Mouse (Mus musculus) urinary bladder, adult 18-20 months (tissue): ENCODE measurements around the gene Tmem259.

Experiments used
- DNase-seq, 2 experiments: peaks; one replicate each; pipeline ENCODE4 v3.0.0; 2022; ENCODE audit warnings: low spot score in 2 of 2, mixed read lengths in 2 of 2

Gene Tmem259

DNA sequence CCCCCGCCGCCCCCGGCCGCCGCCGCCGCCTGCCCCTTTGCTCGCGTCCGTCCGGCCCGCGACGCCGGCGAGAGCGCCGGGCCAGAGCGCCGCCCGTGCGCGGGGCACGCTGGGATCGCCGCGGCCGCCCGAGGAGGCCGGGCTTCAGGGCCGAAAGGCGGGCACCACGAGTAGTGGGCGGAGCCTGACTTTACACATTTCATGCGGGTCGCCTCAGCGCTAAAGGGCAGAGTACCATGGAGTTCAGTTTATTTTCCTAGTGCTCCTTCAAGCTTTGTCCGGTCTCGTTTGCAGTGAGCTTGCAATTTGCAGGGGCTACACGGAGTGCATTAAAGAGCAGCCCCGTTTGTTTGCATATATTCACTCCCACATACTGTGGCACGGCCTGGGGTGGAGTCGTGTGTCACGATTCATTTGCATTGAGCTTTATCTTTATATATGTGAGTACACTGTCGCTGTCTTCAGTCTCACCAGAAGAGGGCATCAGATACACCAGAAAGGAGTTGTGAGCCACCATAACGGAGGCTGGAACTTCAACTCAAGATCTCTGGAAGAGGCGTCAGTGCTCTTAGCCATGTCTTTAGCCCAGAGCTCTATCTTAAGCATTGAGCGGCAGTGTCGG, at the start of gene Tmem259:
Gene Tmem259, minus strand, starts transcription at position 136 of the 622 bp plus-strand sequence.
- DNase-seq: peak; percentile 78 to 83

- DNase-seq: peak in 1 of 2 experiments; percentile 72
Observed at GRCm38 (mm10) chr10:80032799-80033480, 48.8 kb upstream of the Tmem259 start.

DNA sequence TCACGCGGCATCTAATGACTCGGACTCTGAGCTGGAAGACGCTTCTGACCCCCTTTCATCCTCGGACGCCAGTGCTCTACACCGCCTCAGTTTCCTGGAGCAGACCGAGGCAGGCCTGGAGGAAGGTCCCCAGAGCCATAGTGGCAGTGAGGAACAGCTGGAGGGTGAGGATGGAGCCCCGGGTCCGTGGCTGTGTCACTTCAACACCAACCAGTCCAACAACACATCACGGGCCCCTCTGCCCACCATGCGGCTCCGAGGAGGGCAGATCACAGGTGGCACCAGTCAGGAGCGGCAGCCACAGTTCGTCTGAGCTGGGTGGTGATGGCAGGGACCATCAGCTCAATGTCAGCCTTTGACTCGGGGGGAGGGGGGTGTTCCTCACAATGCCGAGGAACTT, 46.6 kb upstream of the Tmem259 start:
- no peak for DNase-seq

GRCm38 (mm10) chr10:80030191-80030590, 46.1 kb upstream of the Tmem259 start:
- DNase-seq: no peak

DNA sequence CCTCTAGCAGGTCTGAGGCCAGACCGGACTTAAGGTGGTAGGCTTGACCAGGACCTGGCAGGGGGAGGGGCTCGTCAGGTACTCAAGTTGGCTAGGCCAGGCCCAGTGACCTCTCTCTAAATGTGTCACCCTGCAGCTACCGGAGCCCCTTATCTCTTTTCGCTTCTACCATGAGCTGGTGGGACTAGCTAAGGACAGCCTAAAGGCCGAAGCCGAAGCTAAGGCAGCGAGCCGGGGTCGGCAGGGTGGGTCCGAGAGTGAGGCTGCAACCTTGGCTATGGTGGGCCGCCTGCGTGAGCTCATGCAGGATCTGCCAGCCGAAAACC, 44.4 kb upstream of the Tmem259 start:
- DNase-seq: no peak

GRCm38 (mm10) chr10:80027681-80028520, 43.8 kb upstream of the Tmem259 start:
- no peak for DNase-seq

GRCm38 (mm10) chr10:80025889-80026288, 41.8 kb upstream of the Tmem259 start:
- DNase-seq: no peak

GRCm38 (mm10) chr10:80025463-80025862, 41.3 kb upstream of the Tmem259 start:
- no peak for DNase-seq

GRCm38 (mm10) chr10:80025044-80025347, 40.9 kb upstream of the Tmem259 start:
- no peak for DNase-seq

- no peak for DNase-seq
Observed at GRCm38 (mm10) chr10:80024229-80025043, 40.3 kb upstream of the Tmem259 start.

DNA sequence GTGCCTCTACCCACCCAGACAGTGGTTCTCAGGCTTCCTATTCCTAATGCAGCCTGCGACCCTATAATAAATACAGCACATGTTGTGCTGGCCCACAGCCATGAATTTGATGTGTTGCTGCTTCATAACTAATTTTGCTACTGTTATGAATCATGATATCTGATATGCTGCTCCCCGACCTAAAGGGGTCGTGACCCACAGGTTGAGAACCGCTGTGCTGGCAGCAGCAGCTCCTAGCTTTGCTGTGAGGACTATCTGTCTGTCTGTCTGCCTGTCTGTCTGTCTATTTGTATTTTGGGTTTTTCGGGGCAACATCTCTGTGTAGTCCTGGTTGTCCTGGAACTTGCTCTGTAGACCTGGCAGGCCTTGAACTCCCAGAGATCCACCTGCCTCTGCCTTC, 39.6 kb upstream of the Tmem259 start:
- DNase-seq: no peak

- no peak for DNase-seq
Observed at GRCm38 (mm10) chr10:80022806-80023205, 38.7 kb upstream of the Tmem259 start.

- DNase-seq: no peak
Observed at GRCm38 (mm10) chr10:80022164-80022563, 38.0 kb upstream of the Tmem259 start.

- DNase-seq: no peak
Observed at GRCm38 (mm10) chr10:80021320-80021641, 37.2 kb upstream of the Tmem259 start.

- no peak for DNase-seq
Observed at GRCm38 (mm10) chr10:80020603-80021319, 36.6 kb upstream of the Tmem259 start.

- DNase-seq: no peak
Observed at GRCm38 (mm10) chr10:80020191-80020590, 36.1 kb upstream of the Tmem259 start.

- DNase-seq: no peak
Observed at GRCm38 (mm10) chr10:80019471-80020131, 35.5 kb upstream of the Tmem259 start.

DNA sequence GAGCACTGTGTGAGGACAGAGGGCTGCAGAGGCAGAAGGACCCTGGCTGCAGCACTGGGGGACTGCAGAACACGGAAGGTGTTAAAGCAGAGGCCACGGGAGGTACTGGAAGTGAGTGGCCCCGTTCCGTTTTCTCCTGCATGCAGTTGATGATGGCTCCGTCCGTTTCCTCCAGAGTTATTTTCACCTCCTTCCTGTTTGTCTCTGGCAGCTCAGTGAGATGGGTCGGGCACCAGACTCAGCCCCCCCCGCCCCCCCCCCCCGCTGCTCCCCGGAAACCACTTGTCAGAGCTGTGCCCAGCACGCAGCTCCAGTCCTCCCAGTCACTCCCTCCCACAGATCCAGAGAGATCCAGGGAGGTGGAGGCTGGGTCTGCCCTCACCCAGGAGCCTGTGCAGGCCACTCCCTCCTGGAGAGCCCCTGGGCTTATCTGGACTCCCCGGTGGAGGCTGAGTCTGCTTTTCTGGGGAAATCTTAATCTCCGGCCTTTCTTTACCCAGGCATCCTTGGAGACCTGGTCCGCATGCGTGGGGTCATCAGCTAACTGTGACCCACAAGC, 34.7 kb upstream of the Tmem259 start:
- DNase-seq: no peak

DNA sequence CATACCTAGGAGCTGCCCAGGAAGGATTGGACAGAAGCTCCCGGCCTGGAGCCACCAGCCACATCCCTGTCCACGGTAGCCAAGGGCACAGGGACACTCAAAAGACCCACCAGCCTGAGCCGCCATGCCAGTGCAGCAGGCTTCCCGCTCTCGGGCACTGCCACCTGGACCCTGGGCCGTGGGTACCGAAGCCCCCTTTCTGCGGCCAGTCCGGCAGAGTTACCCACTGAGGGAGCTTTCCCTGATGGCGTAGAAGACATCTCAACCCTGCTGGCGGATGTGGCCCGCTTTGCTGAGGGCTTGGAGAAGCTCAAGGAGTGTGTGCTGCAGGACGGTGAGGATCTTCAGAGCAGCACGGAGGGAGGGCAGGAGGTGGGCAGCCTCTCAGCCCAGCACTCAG, 33.6 kb upstream of the Tmem259 start:
- DNase-seq: no peak

DNA sequence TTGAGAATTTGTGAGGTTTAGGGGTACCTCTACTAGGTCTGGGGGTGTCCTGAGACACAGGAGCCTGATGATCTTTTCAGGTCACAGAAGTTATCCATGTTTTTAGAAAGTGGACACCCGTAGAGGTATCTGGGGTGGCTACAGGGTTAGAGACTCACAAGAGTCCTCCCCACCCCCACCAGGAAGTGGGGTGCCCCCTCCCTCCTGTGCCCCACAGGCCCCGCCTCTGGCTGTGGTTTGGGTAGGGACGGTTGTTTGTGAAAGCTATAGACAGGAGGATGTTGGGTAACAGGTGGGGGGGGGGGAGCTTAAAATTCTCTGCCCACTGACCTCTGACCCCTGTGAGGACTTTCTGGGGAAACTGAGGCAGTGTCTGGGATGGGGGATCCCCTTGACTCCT, 33.2 kb upstream of the Tmem259 start:
- DNase-seq: no peak

GRCm38 (mm10) chr10:80016931-80017330, 32.8 kb upstream of the Tmem259 start:
- DNase-seq: no peak
